ENCODE assay signal across 12 mouse cellular contexts in the genomic region with DNA sequence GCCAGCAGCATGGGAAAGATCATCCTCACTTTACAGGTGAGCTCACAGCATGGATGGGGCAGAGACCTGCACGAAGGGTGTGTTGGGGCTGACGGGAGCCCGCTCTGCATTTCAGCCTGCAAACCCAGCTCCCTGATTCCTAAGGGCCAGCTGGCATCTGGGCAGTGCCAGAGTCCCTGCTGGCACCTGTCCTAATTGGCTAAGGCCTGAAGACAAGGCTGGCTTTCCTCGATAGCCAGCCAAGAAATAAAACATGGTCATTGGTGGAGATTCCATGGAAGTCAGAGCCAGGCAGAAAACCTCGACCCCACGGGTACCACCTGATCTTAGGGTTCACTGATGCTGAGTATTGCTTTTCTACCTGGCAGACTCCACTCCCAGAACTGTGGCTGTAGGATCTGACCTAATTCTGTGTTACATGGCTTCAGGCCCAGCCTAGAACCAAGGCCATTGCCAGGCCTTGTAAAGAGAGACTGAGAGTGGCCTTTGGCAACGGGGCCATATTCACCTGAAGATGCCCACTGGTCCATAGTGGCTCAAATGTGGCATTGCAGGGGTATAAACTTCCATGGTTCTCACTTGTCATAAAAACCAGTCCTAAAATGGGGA. TPM values are rescaled to one million over a fixed set of nuclear protein-coding genes. Genes with fewer than 3 reads are reported as not detected.
DNase-seq lines count a peak whose midpoint lies in the region; ATAC-seq and TF ChIP-seq lines count a peak whose summit lies in the region.
"Had no signal": no experiment of that assay in that cellular context is flagged by ENCODE, and none has a peak within 500 bp of the region (broad histone marks: within the 10 kb centered on the region; RNA-seq: fewer than 3 reads in every experiment).

No protein-coding gene starts in this region.

- intact Hi-C loops in gastrocnemius, adult 2 months (cut with DNase I), result no loop called here

- TF ChIP-seq CTCF in gastrocnemius, adult 2 months (IDR thresholded peaks at IDR 0.05), result peak; percentile 20; the same call in 1 of the 2 replicates

- no peak overlapping the region for H3K27ac ChIP-seq in gastrocnemius, adult 2 months
- H3K27ac ChIP-seq: limb, embryonic 15.5 days had no signal

- no peak for ATAC-seq in monocyte, adult 5-6 weeks (replicated peaks; ENCODE audit: insufficient number of reproducible peaks, low FRiP score, low TSS enrichment, poor library complexity, severe bottlenecking)

- no peak overlapping the region for H3K4me3 ChIP-seq in gastrocnemius, adult 2 months
- H3K4me3 ChIP-seq: limb, embryonic 15.5 days had no signal

- peak; percentile 61 for DNase-seq in gastrocnemius, adult 2 months
- DNase-seq in gastrocnemius, postnatal 25 days, result no peak
- DNase-seq in right cerebral cortex, adult 18-20 months, result peak; percentile 14
- DNase-seq in right cerebral cortex, postnatal 36 days (ENCODE audit: low spot score in 2 of 2), result no peak
- peak; percentile 90 for DNase-seq in cerebellum, adult 8-10 months
- DNase-seq in right cerebral cortex, postnatal 4 days, result peak; percentile 51
- DNase-seq in frontal cortex, postnatal 14 days (ENCODE audit: low spot score in 2 of 2), result no peak
- DNase-seq: kidney, adult 11 months; lung, postnatal 10 days; spleen, adult 18-20 months had no signal

RNA-seq across cellular contexts. Expression of a gene that starts 34.4 kb away (rescaled TPM):
- total RNA-seq in gastrocnemius, adult 2 months (2021), result 1 to 10 TPM; 3.4 to 6.1 TPM
- total RNA-seq in gastrocnemius, postnatal 25 days (2021), result 1 to 10 TPM; 3.5 to 7.0 TPM
- 16.3 to 24.1 TPM (median 23.8 TPM) in 3 replicates for total RNA-seq in monocyte, adult 5-6 weeks (2017)

Comparison
In these comparisons a context has a peak if more than half of its experiments do, and no peak if none do; other contexts are left out.
1. DNase-seq: peak in gastrocnemius, adult 2 months (single experiment), right cerebral cortex, adult 18-20 months (single experiment), cerebellum, adult 8-10 months (single experiment) and right cerebral cortex, postnatal 4 days (single experiment); none in gastrocnemius, postnatal 25 days (single experiment), right cerebral cortex, postnatal 36 days (0 of 2) and frontal cortex, postnatal 14 days (0 of 2).